Mouse (Mus musculus) liver, embryonic 16.5 days (tissue): ENCODE data around the gene Plekho1. TPM values are rescaled to one million over a fixed set of nuclear protein-coding genes. Genes with fewer than 3 reads are reported as not detected.
"Not testable (repeated sequence)": the region's sequence is repeated elsewhere in the genome, so short reads cannot be mapped to it uniquely, and the experiment has no call there.

Experiments
- ATAC-seq: fragments of 200-750 bp; cut with Nextera tagmentation; 2 replicates; pipeline ENCODE4 v1.8.0; 2017; ENCODE audit warnings: low read depth, mild to moderate bottlenecking, moderate number of reproducible peaks, moderate library complexity
- H3K27ac ChIP-seq: fragments of 300-500 bp; sonication (generic); 2 replicates; pipeline ENCODE4 v1.5.1; 2014; ENCODE audit warnings: mild to moderate bottlenecking, low read length
- H3K27me3 ChIP-seq: fragments of 300-500 bp; sonication (generic); 2 replicates; pipeline ENCODE4 v1.6.1; 2014; ENCODE audit warnings: low read depth, low read length, mixed read lengths; ENCODE audit not compliant: control insufficient read depth, insufficient read depth
- H3K36me3 ChIP-seq: fragments of 300-500 bp; sonication (generic); 2 replicates; pipeline ENCODE4 v1.6.1; 2014; ENCODE audit warnings: mild to moderate bottlenecking; ENCODE audit not compliant: control insufficient read depth, insufficient read depth
- H3K4me1 ChIP-seq: fragments of 300-500 bp; sonication (generic); 2 replicates; pipeline ENCODE4 v1.6.1; 2014; ENCODE audit warnings: low read depth, low read length, mixed read lengths; ENCODE audit not compliant: control insufficient read depth
- H3K4me2 ChIP-seq: fragments of 300-500 bp; sonication (generic); 2 replicates; pipeline ENCODE4 v1.6.1; 2014; ENCODE audit warnings: low read depth, low read length, mixed read lengths
- H3K4me3 ChIP-seq: fragments of 300-500 bp; sonication (generic); 2 replicates; pipeline ENCODE4 v1.5.1; 2014; ENCODE audit warnings: low read depth, mild to moderate bottlenecking, low read length
- H3K9ac ChIP-seq: fragments of 300-500 bp; sonication (generic); 2 replicates; pipeline ENCODE4 v1.6.1; 2014; ENCODE audit warnings: low read depth, low read length
- H3K9me3 ChIP-seq: fragments of 300-500 bp; sonication (generic); replicated peaks from 2 replicates; pipeline ENCODE4 v1.6.1; 2016; ENCODE audit warnings: low read length; ENCODE audit not compliant: control insufficient read depth
- WGBS: fragments of 180-500 bp; shearing (Covaris S2); extraction: QIAGEN DNeasy Blood & Tissue Kit; methylation state at CpG from one replicate; pipeline ENCODE4 v1.1.7; 2014; ENCODE audit not compliant: insufficient replicate concordance; 5-methylcytosine and 5-hydroxymethylcytosine counted together
- polyA plus RNA-seq: library from polyadenylated mRNA; unstranded; fragments of >200 nt; fragmentation: Nextera tagmentation; extraction: Ambion mirVana; gene quantifications from 2 replicates; pipeline ENCODE4 v1.2.1, GENCODE M21; 2015

Plekho1 gene
- polyA plus RNA-seq = 4.2 and 4.5 TPM in 2 replicates

DNA sequence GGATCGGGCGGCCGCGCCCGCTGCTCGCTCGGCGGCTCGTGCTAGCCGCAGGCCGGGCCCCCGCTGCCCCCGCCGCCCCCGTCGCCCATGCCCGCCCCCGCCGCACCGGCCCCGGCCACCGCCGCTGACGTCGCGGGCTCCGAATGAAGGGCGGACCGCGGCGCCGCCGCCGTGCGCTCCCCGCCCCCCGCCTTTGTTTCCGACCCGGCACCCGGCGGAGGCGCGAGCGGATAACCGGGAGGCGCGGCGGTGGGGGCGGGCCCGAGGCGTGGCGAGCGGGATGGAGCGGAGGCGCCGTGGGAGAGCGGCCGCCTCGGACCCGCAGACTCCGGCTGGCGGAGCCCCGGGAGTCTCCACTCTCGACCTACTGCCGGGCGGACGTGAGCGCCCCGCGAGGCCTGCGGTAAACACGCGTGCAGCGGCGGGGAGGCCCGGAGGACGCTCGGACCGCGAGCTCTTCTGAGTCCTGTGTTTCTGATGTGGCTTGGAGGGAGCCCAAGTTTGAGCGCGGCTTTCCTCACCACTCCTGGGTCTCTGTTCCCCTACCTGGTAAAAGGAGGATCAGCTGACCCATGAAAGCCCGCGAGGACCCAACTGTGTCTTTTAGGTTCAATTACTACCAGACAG lies at the start of gene Plekho1:
Gene Plekho1 (minus strand): TSS at position 200 of the 627 bp plus-strand sequence.
- peaks cover 37% of the 10 kb centered on the region for H3K4me1 ChIP-seq
- peak; percentile 33 for ATAC-seq
- peaks cover 30% of the 10 kb centered on the region for H3K27me3 ChIP-seq
- no peaks in the 10 kb centered on the region for H3K36me3 ChIP-seq
- under 1% methylated on average over 62 of the region's 84 CpGs for whole genome bisulfite sequencing
- peak within 1 kb of the TSS; percentile 58 for H3K27ac ChIP-seq
- H3K9ac ChIP-seq = peak within 1 kb of the TSS; percentile 58
- H3K9me3 ChIP-seq = no peaks in the 10 kb centered on the region
- H3K4me3 ChIP-seq = peak within 1 kb of the TSS; percentile 67
- peak within 1 kb of the TSS; percentile 90 for H3K4me2 ChIP-seq

DNA sequence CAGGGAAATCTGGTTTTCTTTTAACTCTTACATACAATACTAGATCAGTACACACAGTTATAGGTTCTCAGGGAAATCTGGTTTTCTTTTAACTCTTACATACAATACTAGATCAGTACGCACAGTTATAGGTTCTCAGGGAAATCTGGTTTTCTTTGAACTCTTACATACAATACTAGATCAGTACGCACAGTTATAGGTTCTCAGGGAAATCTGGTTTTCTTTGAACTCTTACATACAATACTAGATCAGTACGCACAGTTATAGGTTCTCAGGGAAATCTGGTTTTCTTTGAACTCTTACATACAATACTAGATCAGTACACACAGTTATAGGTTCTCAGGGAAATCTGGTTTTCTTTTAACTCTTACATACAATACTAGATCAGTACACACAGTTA lies 48.8 kb upstream of the Plekho1 start:
- not testable (repeated sequence) for H3K9ac ChIP-seq, H3K27me3 ChIP-seq, H3K9me3 ChIP-seq, H3K27ac ChIP-seq, H3K4me1 ChIP-seq, ATAC-seq, H3K36me3 ChIP-seq, H3K4me2 ChIP-seq, H3K4me3 ChIP-seq
- WGBS = 83% methylated on average over 3 of the region's 3 CpGs

- Histone ChIP-seq H3K27me3 (no peaks in the 10 kb centered on the region), H3K27ac (no peak overlapping the region), H3K36me3 (no peaks in the 10 kb centered on the region), H3K4me3 (no peak overlapping the region), H3K9ac (no peak overlapping the region), H3K9me3 (no peaks in the 10 kb centered on the region), H3K4me2 (no peak overlapping the region), H3K4me1 (no peaks in the 10 kb centered on the region)
- no peak for ATAC-seq
- 45% methylated on average over 1 of the region's 1 CpGs for whole genome bisulfite sequencing
Observed at GRCm38 (mm10) chr3:96043104-96043503, 47.3 kb upstream of the Plekho1 start.

GRCm38 (mm10) chr3:96041079-96041478 lies 45.3 kb upstream of the Plekho1 start:
- Histone ChIP-seq H3K27me3 (no peaks in the 10 kb centered on the region), H3K4me1 (no peaks in the 10 kb centered on the region), H3K4me3 (no peak overlapping the region), H3K9ac (no peak overlapping the region), H3K9me3 (no peaks in the 10 kb centered on the region), H3K27ac (no peak overlapping the region), H3K36me3 (no peaks in the 10 kb centered on the region), H3K4me2 (no peak overlapping the region)
- WGBS = 83% methylated on average over 6 of the region's 6 CpGs
- no peak for ATAC-seq

DNA sequence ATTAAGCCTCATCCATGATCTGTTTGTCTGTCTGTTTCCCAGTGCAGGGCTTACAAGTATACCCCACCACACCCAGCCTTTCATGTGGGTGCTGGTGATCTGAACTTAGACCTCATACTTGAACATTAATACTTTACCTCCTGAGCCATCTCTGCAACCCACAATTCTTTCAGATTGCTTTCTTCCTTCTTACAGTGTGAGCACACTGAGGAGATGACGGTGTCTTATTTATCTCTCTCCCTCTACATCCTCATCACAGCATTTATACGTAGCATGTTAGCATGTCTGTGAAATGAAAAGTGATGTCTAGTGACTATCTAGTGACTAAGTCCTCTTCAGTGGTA lies 44.8 kb upstream of the Plekho1 start:
- Histone ChIP-seq H3K27ac (no peak overlapping the region), H3K9ac (no peak overlapping the region), H3K4me1 (no peaks in the 10 kb centered on the region), H3K36me3 (no peaks in the 10 kb centered on the region), H3K4me2 (no peak overlapping the region), H3K27me3 (no peaks in the 10 kb centered on the region), H3K9me3 (no peaks in the 10 kb centered on the region), H3K4me3 (no peak overlapping the region)
- 86% methylated on average over 2 of the region's 2 CpGs for WGBS
- no peak for ATAC-seq

- ATAC-seq = no peak
- H3K27ac ChIP-seq = no peak overlapping the region
- H3K4me2 ChIP-seq = no peak overlapping the region
- no peaks in the 10 kb centered on the region for H3K4me1 ChIP-seq
- no peaks in the 10 kb centered on the region for H3K36me3 ChIP-seq
- H3K9ac ChIP-seq = no peak overlapping the region
- H3K4me3 ChIP-seq = no peak overlapping the region
- H3K9me3 ChIP-seq = no peaks in the 10 kb centered on the region
- WGBS = 65% methylated on average over 9 of the region's 9 CpGs
- H3K27me3 ChIP-seq = no peaks in the 10 kb centered on the region
Observed at GRCm38 (mm10) chr3:96039857-96040662, 44.3 kb upstream of the Plekho1 start.

GRCm38 (mm10) chr3:96038851-96039250 lies 43.0 kb upstream of the Plekho1 start:
- Histone ChIP-seq H3K27me3 (no peaks in the 10 kb centered on the region), H3K36me3 (no peaks in the 10 kb centered on the region), H3K4me1 (no peaks in the 10 kb centered on the region), H3K4me2 (no peak overlapping the region), H3K9ac (no peak overlapping the region), H3K27ac (no peak overlapping the region), H3K4me3 (no peak overlapping the region), H3K9me3 (no peaks in the 10 kb centered on the region)
- 78% methylated on average over 4 of the region's 4 CpGs for WGBS
- no peak for ATAC-seq

DNA sequence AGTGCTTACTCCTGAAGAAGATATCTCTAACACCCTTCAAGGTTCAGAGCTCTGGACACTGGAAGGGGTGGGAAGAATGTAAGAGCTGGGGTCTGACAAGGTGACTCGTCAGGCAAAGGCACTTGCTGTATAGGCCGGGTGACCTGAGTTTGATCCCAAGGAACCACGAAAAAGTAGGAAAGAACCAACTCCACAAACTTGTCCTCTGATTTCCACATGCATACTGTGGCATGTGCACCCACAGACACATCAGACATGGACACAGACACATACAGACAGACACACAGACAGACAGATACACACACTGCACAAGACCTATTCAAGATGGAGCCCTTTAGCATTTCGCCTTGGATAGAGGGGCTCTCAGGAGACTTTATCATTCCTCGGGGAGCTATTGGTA lies 42.4 kb upstream of the Plekho1 start:
- Histone ChIP-seq H3K4me2 (no peak overlapping the region), H3K27me3 (no peaks in the 10 kb centered on the region), H3K4me3 (no peak overlapping the region), H3K27ac (no peak overlapping the region), H3K9ac (no peak overlapping the region), H3K9me3 (no peaks in the 10 kb centered on the region), H3K4me1 (no peaks in the 10 kb centered on the region), H3K36me3 (no peaks in the 10 kb centered on the region)
- WGBS = 73% methylated on average over 5 of the region's 5 CpGs
- ATAC-seq = no peak

DNA sequence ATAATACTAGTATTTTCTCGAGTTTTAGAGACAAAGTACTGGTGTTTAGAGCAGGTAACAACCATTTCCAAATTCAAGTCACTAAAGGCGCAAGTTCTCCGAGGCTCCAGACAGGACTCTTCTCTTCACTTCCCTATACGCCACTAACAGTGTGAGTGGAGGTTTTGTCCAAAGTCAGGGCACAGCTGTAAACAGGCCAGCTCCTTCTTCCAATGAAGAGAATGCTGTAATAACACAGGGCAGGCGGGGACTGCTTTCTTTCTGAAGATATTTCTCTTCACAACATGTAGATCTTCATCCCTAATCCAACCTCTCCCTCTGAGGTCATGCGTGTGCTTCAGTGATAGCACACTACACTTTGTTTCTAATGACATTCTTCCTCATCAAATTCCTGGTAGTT lies 41.0 kb upstream of the Plekho1 start:
- no peak overlapping the region for H3K4me2 ChIP-seq
- no peaks in the 10 kb centered on the region for H3K9me3 ChIP-seq
- no peak overlapping the region for H3K9ac ChIP-seq
- no peak for ATAC-seq
- H3K27ac ChIP-seq = no peak overlapping the region
- no peaks in the 10 kb centered on the region for H3K4me1 ChIP-seq
- WGBS = 76% methylated on average over 6 of the region's 6 CpGs
- no peaks in the 10 kb centered on the region for H3K36me3 ChIP-seq
- H3K27me3 ChIP-seq = no peaks in the 10 kb centered on the region
- H3K4me3 ChIP-seq = no peak overlapping the region
